Mouse (Mus musculus): Measurements from ENCODE around the gene Dtx3. TPM values are rescaled to one million over a fixed set of nuclear protein-coding genes. Genes with fewer than 3 reads are reported as not detected.

Gene Dtx3
- polyA plus RNA-seq, 1 experiment from 2014 or later: 16.7 TPM

- no peak for ATAC-seq (ENCODE audit: insufficient read depth)
- H3K27ac ChIP-seq (replicated peaks): no peak overlapping the region
- WGBS (ENCODE audit: insufficient replicate concordance): 66% methylated on average over 2 of the region's 2 CpGs
Observed at GRCm38 (mm10) chr10:127218339-127218738, 22.8 kb upstream of the Dtx3 start.

GRCm38 (mm10) chr10:127217177-127217576 is 21.6 kb upstream of the Dtx3 start:
- no peaks in the 10 kb centered on the region for H3K27me3 ChIP-seq
- no peaks in the 10 kb centered on the region for H3K9me3 ChIP-seq (replicated peaks)
- ATAC-seq (ENCODE audit: insufficient read depth): no peak
- peaks cover 24% of the 10 kb centered on the region for H3K4me1 ChIP-seq (replicated peaks)
- H3K4me3 ChIP-seq (replicated peaks): no peak overlapping the region
- H3K4me2 ChIP-seq: no peak overlapping the region
- H3K27ac ChIP-seq (replicated peaks): no peak overlapping the region
- H3K36me3 ChIP-seq (replicated peaks): no peaks in the 10 kb centered on the region
- H3K9ac ChIP-seq: no peak overlapping the region

More at GRCm38 (mm10) chr10:127218339-127218738, 22.8 kb upstream of the Dtx3 start:
- Histone ChIP-seq H3K4me1 (replicated peaks) (peaks cover 17% of the 10 kb centered on the region), H3K27me3 (no peaks in the 10 kb centered on the region; the same call in 1 of the 2 replicates), H3K9me3 (replicated peaks) (no peaks in the 10 kb centered on the region), H3K9ac (no peak overlapping the region), H3K4me2 (no peak overlapping the region), H3K36me3 (replicated peaks) (no peaks in the 10 kb centered on the region), H3K4me3 (replicated peaks) (no peak overlapping the region)

GRCm38 (mm10) chr10:127216456-127216855 is 20.9 kb upstream of the Dtx3 start:
- WGBS (ENCODE audit: insufficient replicate concordance): 86% methylated on average over 11 of the region's 11 CpGs
- no peaks in the 10 kb centered on the region for H3K9me3 ChIP-seq (replicated peaks)
- no peak overlapping the region for H3K4me2 ChIP-seq
- peaks cover 27% of the 10 kb centered on the region for H3K4me1 ChIP-seq (replicated peaks)
- no peak overlapping the region for H3K4me3 ChIP-seq (replicated peaks)
- H3K36me3 ChIP-seq (replicated peaks): no peaks in the 10 kb centered on the region
- H3K27me3 ChIP-seq: no peaks in the 10 kb centered on the region
- ATAC-seq (ENCODE audit: insufficient read depth): no peak
- H3K9ac ChIP-seq: no peak overlapping the region
- H3K27ac ChIP-seq (replicated peaks): no peak overlapping the region

GRCm38 (mm10) chr10:127214422-127214803 is 18.9 kb upstream of the Dtx3 start:
- no peak overlapping the region for H3K4me2 ChIP-seq
- H3K36me3 ChIP-seq (replicated peaks): peaks cover 2% of the 10 kb centered on the region; the same call in 1 of the 2 replicates
- no peaks in the 10 kb centered on the region for H3K9me3 ChIP-seq (replicated peaks)
- 0 out of 2 replicates have a peak overlapping the region, but pooled peaks have one; percentile 8 for H3K27ac ChIP-seq (replicated peaks)
- H3K4me1 ChIP-seq (replicated peaks): peaks cover 43% of the 10 kb centered on the region
- H3K27me3 ChIP-seq: no peaks in the 10 kb centered on the region
- no peak overlapping the region for H3K4me3 ChIP-seq (replicated peaks)
- no peak overlapping the region for H3K9ac ChIP-seq
- ATAC-seq (ENCODE audit: insufficient read depth): no peak
- 25% methylated on average over 1 of the region's 1 CpGs for WGBS (ENCODE audit: insufficient replicate concordance)

- no peak for ATAC-seq (ENCODE audit: insufficient read depth)
Observed at GRCm38 (mm10) chr10:127213704-127214421, 18.3 kb upstream of the Dtx3 start.

GRCm38 (mm10) chr10:127213272-127213671 is 17.7 kb upstream of the Dtx3 start:
- no peaks in the 10 kb centered on the region for H3K27me3 ChIP-seq
- H3K4me2 ChIP-seq: no peak overlapping the region
- H3K4me3 ChIP-seq (replicated peaks): no peak overlapping the region
- ATAC-seq (ENCODE audit: insufficient read depth): no peak
- H3K9ac ChIP-seq: no peak overlapping the region
- no peaks in the 10 kb centered on the region for H3K9me3 ChIP-seq (replicated peaks)
- no peak overlapping the region for H3K27ac ChIP-seq (replicated peaks)
- peaks cover 53% of the 10 kb centered on the region for H3K4me1 ChIP-seq (replicated peaks)
- peaks cover 13% of the 10 kb centered on the region for H3K36me3 ChIP-seq (replicated peaks)
- WGBS (ENCODE audit: insufficient replicate concordance): 92% methylated on average over 8 of the region's 8 CpGs

More at GRCm38 (mm10) chr10:127213704-127214421, 18.3 kb upstream of the Dtx3 start:
- H3K4me1 ChIP-seq (replicated peaks): peaks cover 48% of the 10 kb centered on the region
- 73% methylated on average over 13 of the region's 13 CpGs for WGBS (ENCODE audit: insufficient replicate concordance)
- H3K27ac ChIP-seq (replicated peaks): 0 out of 2 replicates have a peak overlapping the region, but pooled peaks have one; percentile 8
- no peak overlapping the region for H3K9ac ChIP-seq
- no peak overlapping the region for H3K4me2 ChIP-seq
- H3K9me3 ChIP-seq (replicated peaks): no peaks in the 10 kb centered on the region
- H3K4me3 ChIP-seq (replicated peaks): no peak overlapping the region
- peaks cover 7% of the 10 kb centered on the region for H3K36me3 ChIP-seq (replicated peaks)
- no peaks in the 10 kb centered on the region for H3K27me3 ChIP-seq

- Histone ChIP-seq H3K9me3 (replicated peaks) (no peaks in the 10 kb centered on the region), H3K27ac (replicated peaks) (peak within 1 kb of the TSS; percentile 88), H3K4me1 (replicated peaks) (peaks cover 61% of the 10 kb centered on the region), H3K4me2 (peak within 1 kb of the TSS; percentile 84), H3K27me3 (no peaks in the 10 kb centered on the region), H3K36me3 (replicated peaks) (peaks cover 31% of the 10 kb centered on the region), H3K9ac (peak within 1 kb of the TSS; percentile 95), H3K4me3 (replicated peaks) (peak within 1 kb of the TSS; percentile 93)
- whole genome bisulfite sequencing (ENCODE audit: insufficient replicate concordance): under 1% methylated on average over 47 of the region's 47 CpGs
- peak; percentile 92 for ATAC-seq (ENCODE audit: insufficient read depth)
Observed at GRCm38 (mm10) chr10:127211414-127211854, 15.9 kb upstream of the Dtx3 start, which contains the start of gene Pip4k2c. TSS of gene Pip4k2c (minus strand) at chr10:127211585.

- Histone ChIP-seq H3K4me2 (peak overlapping the region; percentile 84), H3K27ac (replicated peaks) (peak overlapping the region; percentile 88), H3K9ac (peak overlapping the region; percentile 95), H3K4me1 (replicated peaks) (peaks cover 66% of the 10 kb centered on the region), H3K27me3 (no peaks in the 10 kb centered on the region), H3K36me3 (replicated peaks) (peaks cover 34% of the 10 kb centered on the region), H3K9me3 (replicated peaks) (no peaks in the 10 kb centered on the region), H3K4me3 (replicated peaks) (peak overlapping the region; percentile 93)
- peak; percentile 72 for ATAC-seq (ENCODE audit: insufficient read depth)
- under 1% methylated on average over 25 of the region's 25 CpGs for WGBS (ENCODE audit: insufficient replicate concordance)
Observed at GRCm38 (mm10) chr10:127210961-127211405, 15.5 kb upstream of the Dtx3 start.

- H3K9ac ChIP-seq: peak overlapping the region; percentile 95
- no peaks in the 10 kb centered on the region for H3K9me3 ChIP-seq (replicated peaks)
- H3K4me3 ChIP-seq (replicated peaks): peak overlapping the region; percentile 93
- H3K4me1 ChIP-seq (replicated peaks): peaks cover 75% of the 10 kb centered on the region
- peak overlapping the region; percentile 84 for H3K4me2 ChIP-seq
- H3K27me3 ChIP-seq: no peaks in the 10 kb centered on the region
- H3K27ac ChIP-seq (replicated peaks): peak overlapping the region; percentile 88
- 46% methylated on average over 13 of the region's 13 CpGs for WGBS (ENCODE audit: insufficient replicate concordance)
- no peak for ATAC-seq (ENCODE audit: insufficient read depth)
- H3K36me3 ChIP-seq (replicated peaks): peaks cover 36% of the 10 kb centered on the region
Observed at GRCm38 (mm10) chr10:127209928-127210570, 14.5 kb upstream of the Dtx3 start.

GRCm38 (mm10) chr10:127208921-127209320 is 13.4 kb upstream of the Dtx3 start:
- peak overlapping the region; percentile 84 for H3K4me2 ChIP-seq
- no peaks in the 10 kb centered on the region for H3K27me3 ChIP-seq
- 76% methylated on average over 4 of the region's 4 CpGs for WGBS (ENCODE audit: insufficient replicate concordance)
- ATAC-seq (ENCODE audit: insufficient read depth): no peak
- peak overlapping the region; percentile 95; the same call in 1 of the 2 replicates for H3K9ac ChIP-seq
- peak overlapping the region; percentile 93; the same call in 1 of the 2 replicates for H3K4me3 ChIP-seq (replicated peaks)
- H3K36me3 ChIP-seq (replicated peaks): peaks cover 45% of the 10 kb centered on the region
- H3K4me1 ChIP-seq (replicated peaks): peaks cover 77% of the 10 kb centered on the region
- no peaks in the 10 kb centered on the region for H3K9me3 ChIP-seq (replicated peaks)
- H3K27ac ChIP-seq (replicated peaks): peak overlapping the region; percentile 88

GRCm38 (mm10) chr10:127205373-127205772 is 9.8 kb upstream of the Dtx3 start:
- peak; percentile 91 for ATAC-seq (ENCODE audit: insufficient read depth)
- Histone ChIP-seq H3K9ac (peak overlapping the region; percentile 50), H3K36me3 (replicated peaks) (peaks cover 74% of the 10 kb centered on the region), H3K4me2 (peak overlapping the region; percentile 67), H3K4me3 (replicated peaks) (peak overlapping the region; percentile 40), H3K27me3 (no peaks in the 10 kb centered on the region), H3K27ac (replicated peaks) (peak overlapping the region; percentile 98), H3K4me1 (replicated peaks) (peaks cover 93% of the 10 kb centered on the region), H3K9me3 (replicated peaks) (no peaks in the 10 kb centered on the region)
- 14% methylated on average over 10 of the region's 10 CpGs for WGBS (ENCODE audit: insufficient replicate concordance)

Measured in liver, embryonic 15.5 days (tissue).